Mouse (Mus musculus) lung, adult 2 months (tissue): ENCODE data around the gene Pawr. TPM values are rescaled to one million over a fixed set of nuclear protein-coding genes. Genes with fewer than 3 reads are reported as not detected.

Experiments
- DNase-seq: peaks from one replicate; pipeline ENCODE4 v3.0.0; 2022
- H3K4me1 ChIP-seq: fragments of 200-500 bp; 2 replicates; pipeline ENCODE4 v1.6.1; 2011; ENCODE audit warnings: low read length; ENCODE audit not compliant: control insufficient read depth, insufficient read depth
- H3K4me3 ChIP-seq: fragments of 200-500 bp; replicated peaks from 2 replicates; pipeline ENCODE3; 2011; ENCODE audit warnings: low read depth, mild to moderate bottlenecking, control low read depth, low read length; ENCODE audit errors: extremely low read depth
- CTCF ChIP-seq: fragments of 200-500 bp; IDR thresholded peaks from 2 replicates; pipeline ENCODE4 v1.5.1; 2011; ENCODE audit warnings: mild to moderate bottlenecking, low read length, control low read depth; ENCODE audit not compliant: insufficient read depth
- POLR2A ChIP-seq: fragments of 200-500 bp; IDR thresholded peaks from 2 replicates; pipeline ENCODE4 v1.6.1; 2011; ENCODE audit warnings: low read depth, mild to moderate bottlenecking, control low read depth, low read length, borderline replicate concordance; ENCODE audit errors: extremely low read depth
- WGBS: fragments of 180-500 bp; shearing (Covaris S2); methylation state at CpG from one replicate; pipeline ENCODE4 v1.1.7; 2018; 5-methylcytosine and 5-hydroxymethylcytosine counted together
- polyA plus RNA-seq: library from polyadenylated mRNA; depleted of rRNA; stranded (reverse); fragments of >200 nt; gene quantifications from 2 replicates; pipeline ENCODE4 v1.2.3, GENCODE M21; 2012; rRNA removed

Gene Pawr
- polyA plus RNA-seq, 1 experiment: 12.9 TPM

- 30% methylated on average over 2 of the region's 2 CpGs for WGBS
- Histone ChIP-seq H3K4me3 (no peak overlapping the region), H3K4me1 (no peaks in the 10 kb centered on the region)
- peak; percentile 26 for DNase-seq
- TF ChIP-seq POLR2A: no peak
- TF ChIP-seq CTCF: no peak
Measured at GRCm38 (mm10) chr10:108453561-108453960, 121.6 kb downstream of the Pawr start.

- DNase-seq: no peak
- TF ChIP-seq POLR2A (no peak), CTCF (no peak)
- WGBS: 65% methylated on average over 11 of the region's 11 CpGs
- no peak overlapping the region for H3K4me3 ChIP-seq
- H3K4me1 ChIP-seq: no peaks in the 10 kb centered on the region
Measured at GRCm38 (mm10) chr10:108454691-108455117, 122.8 kb downstream of the Pawr start.

GRCm38 (mm10) chr10:108455204-108455603, 123.3 kb downstream of the Pawr start:
- WGBS: 79% methylated on average over 10 of the region's 10 CpGs
- DNase-seq: no peak
- no peaks in the 10 kb centered on the region for H3K4me1 ChIP-seq
- H3K4me3 ChIP-seq: no peak overlapping the region
- no peak for TF ChIP-seq POLR2A
- no peak for TF ChIP-seq CTCF

GRCm38 (mm10) chr10:108455883-108456282, 124.0 kb downstream of the Pawr start:
- TF ChIP-seq CTCF: no peak
- TF ChIP-seq POLR2A: no peak
- WGBS: 69% methylated on average over 2 of the region's 2 CpGs
- Histone ChIP-seq H3K4me3 (no peak overlapping the region), H3K4me1 (no peaks in the 10 kb centered on the region)
- no peak for DNase-seq

- TF ChIP-seq POLR2A: no peak
- TF ChIP-seq CTCF: no peak
- WGBS: 100% methylated on average over 2 of the region's 2 CpGs
- Histone ChIP-seq H3K4me3 (no peak overlapping the region), H3K4me1 (no peaks in the 10 kb centered on the region)
- DNase-seq: no peak
Measured at GRCm38 (mm10) chr10:108457054-108457453, 125.1 kb downstream of the Pawr start.

- H3K4me3 ChIP-seq: no peak overlapping the region
- no peak for DNase-seq
- 90% methylated on average over 2 of the region's 2 CpGs for WGBS
- no peak for TF ChIP-seq CTCF
- TF ChIP-seq POLR2A: no peak
- no peaks in the 10 kb centered on the region for H3K4me1 ChIP-seq
Measured at GRCm38 (mm10) chr10:108461862-108462261, 129.9 kb downstream of the Pawr start.

Other genes with a start within 250 kb of the Pawr start
- 21.1 and 32.9 TPM in 2 replicates for gene Ppp1r12a, start 169.9 kb upstream of the Pawr start, polyA plus RNA-seq